Mouse (Mus musculus): Measurements from ENCODE around the gene Gstt4.

DNA sequence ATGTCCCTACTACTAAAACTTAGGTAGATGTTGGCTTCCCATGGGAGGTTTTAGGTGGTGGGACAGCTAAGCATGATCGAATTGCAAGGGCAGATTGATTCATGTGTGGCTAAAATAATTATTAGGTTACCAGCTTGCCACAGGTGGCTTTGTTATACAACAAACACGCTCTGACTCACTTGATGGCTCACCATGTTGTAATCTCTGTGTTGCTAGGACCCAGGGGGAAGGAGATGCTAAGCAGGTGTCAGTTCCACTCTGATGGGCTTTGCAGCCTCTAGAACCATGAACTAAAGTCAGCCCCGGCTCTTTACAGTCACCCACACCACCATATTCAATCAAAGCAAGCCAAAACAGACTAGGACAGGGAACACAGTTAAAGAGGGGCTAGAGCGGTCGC, 2.5 kb downstream of the Gstt4 start:
- TF ChIP-seq CTCF (IDR thresholded peaks at IDR 0.05; ENCODE audit: low read depth) (no peak), EP300 (optimal IDR thresholded peaks at IDR 0.05) (no peak)
